Mouse (Mus musculus) layer of hippocampus, adult 18-20 months (tissue): ENCODE results near the gene Psmb9. TPM values are rescaled to one million over a fixed set of nuclear protein-coding genes. Genes with fewer than 3 reads are reported as not detected.

Experiments
- DNase-seq, 2 experiments: peaks; one replicate each; pipeline ENCODE4 v3.0.0; 2022; ENCODE audit warnings: low spot score in 2 of 2
- total RNA-seq, 2 experiments: library from RNA; stranded (reverse); gene quantifications; 2 replicates each; pipeline ENCODE4 v1.2.3; 2021

Gene Psmb9
- total RNA-seq, 2 experiments from 2014 or later, result 2.1 to 3.7 TPM

DNA sequence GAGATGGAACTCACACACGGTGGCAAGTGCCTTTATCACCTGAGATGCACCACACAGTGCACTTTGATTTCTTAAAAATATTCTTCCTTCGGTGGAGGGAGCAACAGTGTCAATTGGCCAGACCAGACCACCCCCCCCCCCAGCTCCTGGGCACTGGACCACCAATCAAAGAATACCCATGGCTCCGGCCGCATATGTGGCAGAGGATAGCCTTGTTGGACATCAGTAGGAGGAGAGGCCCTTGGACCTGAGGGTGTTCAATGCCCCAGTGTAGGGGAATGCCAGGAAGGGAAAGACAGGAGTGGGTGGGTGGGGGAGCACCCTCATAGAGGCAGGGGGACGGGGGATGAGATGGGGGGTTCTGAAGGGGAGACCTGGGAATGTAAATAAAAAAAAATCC is 19.2 kb upstream of the Psmb9 start:
- DNase-seq, result no peak

- peak in 1 of 2 experiments; percentile 36 for DNase-seq
Observed at GRCm38 (mm10) chr17:34205746-34206176, 18.2 kb upstream of the Psmb9 start.

DNA sequence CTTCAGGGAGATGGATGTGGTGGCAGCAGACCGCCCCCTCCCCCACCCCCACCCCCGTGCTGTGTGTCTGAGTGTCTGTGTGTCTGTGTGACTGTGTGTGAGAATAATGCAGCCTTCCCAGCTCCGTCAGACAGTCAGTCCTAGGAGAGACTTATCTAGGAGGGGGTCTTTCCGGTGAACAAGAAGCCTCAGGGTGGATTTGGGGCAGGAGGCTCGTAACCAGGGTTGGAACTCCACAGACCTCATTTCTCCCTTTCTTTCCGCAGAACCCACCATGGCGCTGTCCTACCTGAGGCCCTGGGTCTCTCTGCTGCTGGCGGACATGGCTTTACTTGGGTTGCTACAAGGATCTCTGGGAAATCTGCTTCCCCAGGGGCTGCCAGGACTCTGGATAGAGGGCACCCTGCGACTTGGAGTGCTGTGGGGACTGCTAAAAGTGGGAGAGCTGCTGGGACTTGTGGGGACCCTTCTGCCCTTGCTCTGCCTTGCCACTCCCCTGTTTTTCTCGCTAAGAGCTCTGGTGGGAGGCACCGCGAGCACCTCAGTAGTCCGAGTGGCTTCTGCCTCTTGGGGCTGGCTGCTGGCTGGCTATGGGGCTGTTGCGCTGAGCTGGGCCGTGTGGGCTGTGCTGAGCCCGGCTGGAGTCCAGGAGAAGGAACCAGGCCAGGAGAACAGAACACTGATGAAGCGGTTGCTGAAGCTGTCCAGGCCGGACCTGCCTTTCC is 17.6 kb upstream of the Psmb9 start:
- no peak for DNase-seq

- DNase-seq, result peak; percentile 78 to 91
Observed at GRCm38 (mm10) chr17:34204303-34205010, 16.9 kb upstream of the Psmb9 start.

GRCm38 (mm10) chr17:34203444-34203843 is 15.9 kb upstream of the Psmb9 start, which contains the start of gene Tap2:
Tap2 (plus strand) TSS chr17:34203527.
- DNase-seq, result no peak

- DNase-seq, result no peak
Observed at GRCm38 (mm10) chr17:34202760-34203442, 15.3 kb upstream of the Psmb9 start.

GRCm38 (mm10) chr17:34201506-34202055 is 14.0 kb upstream of the Psmb9 start:
- no peak for DNase-seq

GRCm38 (mm10) chr17:34200772-34201505 is 13.4 kb upstream of the Psmb9 start:
- no peak for DNase-seq

GRCm38 (mm10) chr17:34200047-34200446 is 12.5 kb upstream of the Psmb9 start:
- no peak for DNase-seq

DNA sequence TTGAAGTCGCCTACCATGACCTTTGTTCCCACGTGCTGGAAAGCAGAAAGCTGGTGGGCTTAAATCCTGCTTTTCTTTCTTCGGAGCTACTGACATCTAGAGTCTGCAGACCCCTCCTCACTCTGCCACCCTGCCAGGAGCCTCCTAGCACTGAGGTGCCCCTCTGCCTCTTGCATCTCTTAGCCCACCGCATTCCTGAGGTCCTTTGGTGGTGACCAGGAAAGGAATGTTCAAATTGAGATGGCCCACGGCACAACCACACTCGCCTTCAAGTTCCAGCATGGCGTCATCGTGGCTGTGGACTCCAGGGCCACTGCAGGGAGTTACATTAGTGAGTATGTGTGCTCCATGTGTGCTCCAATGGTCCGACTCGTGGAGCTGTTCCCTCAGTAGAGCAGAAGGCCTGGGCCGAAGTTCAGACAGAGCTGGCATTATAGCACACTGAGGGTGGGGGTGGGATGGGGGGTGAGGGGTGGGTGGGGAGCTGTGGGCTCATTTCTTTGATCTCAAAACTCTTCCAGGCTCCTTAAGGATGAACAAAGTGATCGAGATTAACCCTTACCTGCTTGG is 11.6 kb upstream of the Psmb9 start:
- no peak for DNase-seq

- no peak for DNase-seq
Observed at GRCm38 (mm10) chr17:34198521-34198912, 11.0 kb upstream of the Psmb9 start.

- no peak for DNase-seq
Observed at GRCm38 (mm10) chr17:34197904-34198520, 10.4 kb upstream of the Psmb9 start.

DNA sequence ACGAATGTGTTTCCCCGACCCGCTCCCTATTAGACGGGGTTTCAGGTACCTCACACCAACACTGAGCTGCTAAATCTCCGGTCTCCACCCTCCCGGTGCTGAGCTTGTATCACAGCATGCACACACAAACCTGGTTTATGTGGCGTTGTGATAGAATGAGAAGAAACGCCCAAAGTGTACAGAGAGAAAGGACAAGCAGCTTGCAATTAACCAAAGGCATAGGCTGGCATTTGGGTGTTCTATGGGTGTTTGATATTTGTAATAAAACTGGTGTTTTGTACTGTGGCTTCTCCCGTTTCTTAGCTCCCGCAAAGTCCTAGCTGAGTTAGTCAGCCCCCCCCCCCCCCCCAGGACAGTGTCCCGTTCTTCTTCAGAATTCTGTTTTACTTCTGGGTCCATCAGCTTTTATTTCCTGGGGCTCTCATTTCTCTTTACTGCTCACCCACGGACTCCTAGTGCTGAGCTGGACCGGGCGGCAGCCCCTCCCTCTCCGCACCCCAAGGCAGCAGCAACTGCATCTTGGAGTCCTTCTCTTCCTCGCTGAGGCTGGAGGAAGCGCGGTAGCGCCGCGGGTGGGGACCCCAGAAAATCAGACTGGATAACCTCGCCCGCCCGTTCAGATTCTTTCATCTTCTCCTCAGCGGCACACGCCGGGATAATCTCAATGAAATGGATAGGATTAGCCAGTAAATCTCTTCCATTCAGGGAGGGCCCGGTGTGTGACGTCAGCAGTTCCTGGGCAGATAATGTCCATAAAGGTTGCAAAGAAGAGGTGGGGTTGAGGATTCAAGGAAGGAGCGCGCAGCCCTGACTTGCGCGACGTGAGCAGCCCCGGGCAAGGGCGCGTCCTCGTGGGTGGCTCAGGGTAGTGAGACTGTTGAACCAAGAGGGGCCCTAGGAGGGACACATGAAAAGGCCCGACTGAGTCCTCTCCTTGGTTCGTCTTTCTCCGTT is 9.7 kb upstream of the Psmb9 start, which contains the start of gene Psmb8:
Gene Psmb8, plus strand, starts transcription at position 781 of the 954 bp plus-strand sequence.
- peak; percentile 79 to 90 for DNase-seq

GRCm38 (mm10) chr17:34196491-34196890 is 8.9 kb upstream of the Psmb9 start:
- DNase-seq, result no peak

- no peak for DNase-seq
Observed at GRCm38 (mm10) chr17:34194723-34195122, 7.2 kb upstream of the Psmb9 start.

DNA sequence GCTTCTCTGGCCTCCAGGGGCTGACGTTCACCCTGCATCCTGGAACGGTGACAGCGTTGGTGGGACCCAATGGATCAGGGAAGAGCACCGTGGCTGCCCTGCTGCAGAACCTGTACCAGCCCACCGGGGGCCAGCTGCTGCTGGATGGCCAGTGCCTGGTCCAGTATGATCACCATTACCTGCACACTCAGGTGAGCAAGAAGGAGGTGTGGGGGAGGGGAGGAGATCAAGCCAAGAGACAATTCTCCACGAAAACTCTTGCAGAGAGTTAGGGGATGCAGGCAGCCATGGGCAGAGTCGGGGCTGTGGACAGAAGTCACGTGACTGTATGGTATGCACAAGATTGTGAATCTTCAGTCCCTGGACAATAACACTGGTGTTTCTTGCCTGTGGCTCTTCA is 5.9 kb upstream of the Psmb9 start:
- no peak for DNase-seq

DNA sequence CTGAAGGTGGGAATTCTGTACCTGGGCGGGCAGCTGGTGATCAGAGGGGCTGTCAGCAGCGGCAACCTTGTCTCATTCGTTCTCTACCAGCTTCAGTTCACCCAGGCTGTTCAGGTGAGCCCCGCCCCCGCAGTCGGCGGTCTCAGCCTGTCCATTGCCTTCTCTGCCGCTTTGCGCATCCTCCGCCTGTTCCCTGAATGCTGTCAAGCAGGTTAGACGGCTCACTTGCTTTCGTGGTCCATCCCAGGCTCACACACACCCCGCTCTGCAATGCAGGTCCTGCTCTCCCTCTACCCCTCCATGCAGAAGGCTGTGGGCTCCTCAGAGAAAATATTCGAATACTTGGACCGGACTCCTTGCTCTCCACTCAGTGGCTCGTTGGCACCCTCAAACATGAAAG is 5.3 kb upstream of the Psmb9 start:
- no peak for DNase-seq

DNA sequence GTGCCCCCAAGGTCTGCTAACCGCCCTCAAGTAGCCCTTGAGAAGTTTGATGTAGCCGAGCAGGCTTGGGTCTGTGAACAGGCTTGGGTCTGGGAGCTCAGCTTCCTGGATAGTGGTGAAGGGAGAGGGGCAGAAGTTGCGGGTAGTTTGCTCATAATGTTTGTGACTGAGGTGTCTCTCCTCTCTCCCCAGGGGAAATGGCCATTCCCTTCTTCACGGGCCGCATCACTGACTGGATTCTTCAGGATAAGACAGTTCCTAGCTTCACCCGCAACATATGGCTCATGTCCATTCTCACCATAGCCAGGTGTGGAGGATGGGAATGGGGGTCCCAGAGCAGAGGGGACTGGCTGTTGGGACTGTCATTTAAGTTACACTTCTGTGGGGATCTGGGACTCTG is 1.4 kb upstream of the Psmb9 start:
- DNase-seq, result no peak

GRCm38 (mm10) chr17:34188010-34188409 is 446 bp upstream of the Psmb9 start:
- DNase-seq, result peak in 1 of 2 experiments; percentile 11
